Mouse (Mus musculus) stomach, embryonic 16.5 days (tissue): ENCODE measurements around the gene Btf3l4. TPM values are rescaled to one million over a fixed set of nuclear protein-coding genes. Genes with fewer than 3 reads are reported as not detected.

Source experiments
- ATAC-seq: fragments of 200-750 bp; cut with Nextera tagmentation; 2 replicates; pipeline ENCODE4 v1.8.0; 2017; ENCODE audit warnings: moderate number of reproducible peaks, moderate TSS enrichment; ENCODE audit not compliant: insufficient read depth, low FRiP score
- H3K27ac ChIP-seq: fragments of 300-500 bp; sonication (generic); 2 replicates; pipeline ENCODE4 v1.5.1; 2014; ENCODE audit warnings: low read length
- H3K27me3 ChIP-seq: fragments of 300-500 bp; sonication (generic); 2 replicates; pipeline ENCODE4 v1.6.1; 2014; ENCODE audit warnings: low read length, control low read depth, mixed read lengths; ENCODE audit not compliant: control insufficient read depth, insufficient read depth
- H3K36me3 ChIP-seq: fragments of 300-500 bp; sonication (generic); 2 replicates; pipeline ENCODE4 v1.6.1; 2014; ENCODE audit warnings: low read length; ENCODE audit not compliant: control insufficient read depth, insufficient read depth
- H3K4me1 ChIP-seq: fragments of 300-500 bp; sonication (generic); 2 replicates; pipeline ENCODE4 v1.6.1; 2014; ENCODE audit warnings: low read length, control low read depth, mixed read lengths; ENCODE audit not compliant: control insufficient read depth, insufficient read depth
- H3K4me2 ChIP-seq: fragments of 300-500 bp; sonication (generic); 2 replicates; pipeline ENCODE4 v1.6.1; 2014; ENCODE audit warnings: low read depth, low read length, mixed read lengths
- H3K4me3 ChIP-seq: fragments of 300-500 bp; sonication (generic); replicated peaks from 2 replicates; pipeline ENCODE4 v1.5.1; 2014; ENCODE audit warnings: mild to moderate bottlenecking, low read length
- H3K9ac ChIP-seq: fragments of 300-500 bp; sonication (generic); 2 replicates; pipeline ENCODE4 v1.6.1; 2014; ENCODE audit warnings: low read length
- H3K9me3 ChIP-seq: fragments of 300-500 bp; sonication (generic); replicated peaks from 2 replicates; pipeline ENCODE4 v1.6.1; 2016; ENCODE audit warnings: low read length, control low read depth; ENCODE audit not compliant: control insufficient read depth
- WGBS: fragments of 180-500 bp; shearing (Covaris S2); extraction: QIAGEN DNeasy Blood & Tissue Kit; methylation state at CpG from one replicate; pipeline ENCODE4 v1.1.7; 2014; 5-methylcytosine and 5-hydroxymethylcytosine counted together
- polyA plus RNA-seq: library from polyadenylated mRNA; unstranded; fragments of >200 nt; fragmentation: Nextera tagmentation; extraction: Ambion mirVana; gene quantifications from 2 replicates; pipeline ENCODE4 v1.2.1, GENCODE M21; 2015

The Btf3l4 gene
- polyA plus RNA-seq, 1 experiment from 2014 or later = 130 TPM

DNA sequence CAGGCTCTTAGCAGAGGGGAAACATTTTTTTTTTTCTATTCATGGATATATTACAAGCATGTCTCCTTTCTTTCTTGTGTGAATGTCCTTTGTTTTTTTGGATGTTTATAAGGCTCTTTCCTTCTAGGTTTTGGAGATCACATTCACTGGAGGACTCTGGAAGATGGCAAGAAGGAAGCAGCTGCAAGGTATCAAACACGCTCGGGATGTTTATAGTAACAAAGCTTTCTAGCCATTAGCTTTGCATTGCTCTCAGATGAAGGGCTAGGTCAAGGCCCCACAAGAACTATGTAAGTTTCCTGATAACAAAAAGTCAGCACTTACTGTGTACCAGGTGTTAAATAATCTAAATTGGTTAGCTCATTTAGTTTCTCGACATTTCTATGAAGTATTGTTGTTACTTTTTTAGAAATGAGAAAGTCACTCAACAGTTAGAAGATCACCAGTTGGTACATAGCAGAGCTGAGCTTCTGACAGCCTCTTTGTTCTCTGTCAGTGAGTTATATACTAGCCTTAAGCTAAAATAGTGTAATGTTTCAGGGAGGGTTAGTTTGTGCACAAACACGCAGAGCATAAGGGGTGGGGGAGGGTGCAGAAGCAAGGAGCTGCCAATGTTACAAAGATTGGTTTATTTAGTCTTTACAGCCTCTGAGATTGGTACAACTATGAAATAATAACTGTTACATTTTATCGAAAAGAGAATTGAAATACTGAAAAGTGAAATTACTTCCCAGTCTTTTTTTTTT, 12.6 kb upstream of the Btf3l4 start:
- no peaks in the 10 kb centered on the region; the same call in 1 of the 2 replicates for H3K36me3 ChIP-seq
- no peak overlapping the region for H3K4me2 ChIP-seq
- H3K4me1 ChIP-seq = peaks cover 17% of the 10 kb centered on the region
- H3K9ac ChIP-seq = no peak overlapping the region
- no peaks in the 10 kb centered on the region for H3K9me3 ChIP-seq
- H3K27ac ChIP-seq = no peak overlapping the region
- 37% methylated on average over 5 of the region's 5 CpGs for WGBS
- H3K4me3 ChIP-seq = no peak overlapping the region
- no peak for ATAC-seq
- H3K27me3 ChIP-seq = no peaks in the 10 kb centered on the region

DNA sequence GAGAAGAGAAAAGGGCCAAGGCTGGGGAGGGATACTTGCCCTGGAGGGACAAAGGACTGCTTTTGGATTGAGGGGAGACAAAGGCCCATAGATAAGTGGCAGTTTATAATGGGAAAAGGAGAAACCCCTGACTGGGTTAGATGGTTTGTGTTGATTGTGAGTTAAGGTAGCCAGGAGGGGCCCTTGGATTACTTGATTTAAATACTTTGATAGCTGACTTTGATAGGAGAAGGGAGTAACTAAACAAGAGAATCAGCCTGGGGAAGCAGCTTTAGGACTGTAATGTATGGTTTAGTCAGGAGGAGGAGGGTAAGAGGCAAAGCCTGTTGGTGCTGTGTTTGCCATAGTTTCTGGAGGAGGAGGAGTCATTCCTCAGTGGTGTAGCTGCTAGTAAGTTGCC, 9.9 kb upstream of the Btf3l4 start:
- no peak for ATAC-seq
- Histone ChIP-seq H3K4me3 (no peak overlapping the region), H3K9me3 (no peaks in the 10 kb centered on the region), H3K4me2 (no peak overlapping the region), H3K4me1 (peaks cover 2% of the 10 kb centered on the region), H3K36me3 (no peaks in the 10 kb centered on the region), H3K27ac (no peak overlapping the region), H3K9ac (no peak overlapping the region), H3K27me3 (no peaks in the 10 kb centered on the region)

DNA sequence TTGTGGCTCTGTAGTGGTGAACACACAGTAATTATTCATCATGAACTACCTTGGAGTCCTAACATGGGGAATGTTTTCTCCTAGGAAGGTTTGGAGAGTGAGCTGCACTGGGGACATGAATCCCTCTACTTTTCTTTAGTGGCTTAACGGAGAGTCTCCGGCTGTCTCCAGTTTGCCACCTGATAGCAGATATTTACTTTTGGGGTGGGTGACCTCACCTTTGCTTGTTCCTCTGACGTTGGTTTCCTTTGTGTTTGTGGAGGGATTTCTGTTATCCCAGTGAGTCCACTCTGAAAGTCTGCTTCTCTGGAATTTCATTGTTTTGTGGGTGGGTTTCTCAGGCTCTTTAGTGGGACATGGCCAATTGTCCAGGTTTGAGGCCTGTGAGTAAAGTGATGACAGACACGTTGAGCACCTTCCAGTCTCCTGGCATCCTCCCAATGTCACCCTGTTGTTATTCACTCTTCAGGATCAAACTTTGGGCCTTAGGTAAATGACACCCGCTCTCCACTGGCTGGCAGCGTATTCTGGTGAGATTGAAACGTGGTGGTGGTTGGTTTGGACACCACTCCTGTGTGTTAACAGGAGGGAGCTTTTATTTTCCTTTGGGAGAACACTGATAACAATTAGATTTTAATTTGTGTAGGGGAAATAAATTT, 8.6 kb upstream of the Btf3l4 start:
- Histone ChIP-seq H3K27me3 (no peaks in the 10 kb centered on the region), H3K4me1 (peaks cover 2% of the 10 kb centered on the region), H3K4me3 (no peak overlapping the region), H3K36me3 (no peaks in the 10 kb centered on the region), H3K9me3 (no peaks in the 10 kb centered on the region), H3K9ac (no peak overlapping the region), H3K4me2 (no peak overlapping the region), H3K27ac (peak overlapping the region; percentile 52)
- WGBS = 57% methylated on average over 7 of the region's 7 CpGs
- ATAC-seq = peak; percentile 29; the same call in 1 of the 2 replicates

DNA sequence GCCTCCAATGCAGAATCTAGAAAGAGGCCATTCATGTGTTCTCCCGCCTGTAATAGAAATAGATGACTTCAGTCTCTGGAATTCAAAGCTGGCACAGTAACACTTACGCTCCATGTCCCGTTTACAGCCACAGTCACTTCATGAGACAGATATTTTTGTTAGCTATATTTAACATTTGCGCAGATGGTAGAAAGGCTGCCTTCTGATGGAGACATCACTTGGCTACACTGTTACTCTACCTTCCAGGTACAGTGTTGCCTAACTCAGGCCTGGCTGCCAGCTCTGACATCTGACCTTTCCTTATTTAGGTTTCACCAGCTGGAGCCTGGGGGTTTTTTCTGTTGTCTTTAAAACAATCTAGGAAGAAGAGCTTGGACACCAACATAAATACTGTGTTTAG, 4.6 kb upstream of the Btf3l4 start:
- Histone ChIP-seq H3K4me3 (no peak overlapping the region), H3K27me3 (no peaks in the 10 kb centered on the region), H3K4me1 (peaks cover 7% of the 10 kb centered on the region; the same call in 1 of the 2 replicates), H3K27ac (no peak overlapping the region), H3K4me2 (no peak overlapping the region), H3K9ac (no peak overlapping the region), H3K9me3 (no peaks in the 10 kb centered on the region), H3K36me3 (no peaks in the 10 kb centered on the region)
- WGBS = 67% methylated on average over 4 of the region's 4 CpGs
- no peak for ATAC-seq

DNA sequence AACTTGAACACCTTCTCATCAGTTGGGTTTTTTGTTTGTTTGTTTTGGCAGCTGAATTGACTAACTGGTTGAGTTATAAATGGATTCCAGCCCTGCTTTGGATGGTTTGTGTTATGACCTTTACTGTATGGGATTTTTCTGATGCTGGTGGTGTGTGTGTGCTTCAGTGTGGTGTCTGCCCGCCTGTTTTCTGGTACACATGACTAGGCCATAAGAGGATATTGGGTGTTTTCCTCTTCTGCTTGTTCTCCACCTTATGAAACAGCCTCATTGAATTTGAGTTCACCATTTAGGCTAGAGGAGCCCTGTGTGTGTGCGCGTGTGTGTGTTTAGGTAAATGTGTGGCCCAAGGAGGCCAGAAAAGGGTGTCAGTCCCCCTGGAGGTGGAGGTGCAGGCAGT, 2.1 kb upstream of the Btf3l4 start:
- H3K4me2 ChIP-seq = peak overlapping the region; percentile 77
- ATAC-seq = no peak
- peak overlapping the region; percentile 88 for H3K4me3 ChIP-seq
- no peaks in the 10 kb centered on the region for H3K9me3 ChIP-seq
- H3K27me3 ChIP-seq = no peaks in the 10 kb centered on the region
- no peaks in the 10 kb centered on the region for H3K36me3 ChIP-seq
- H3K4me1 ChIP-seq = peaks cover 18% of the 10 kb centered on the region
- WGBS = 44% methylated on average over 3 of the region's 3 CpGs
- peak overlapping the region; percentile 81 for H3K9ac ChIP-seq
- H3K27ac ChIP-seq = peak overlapping the region; percentile 98

DNA sequence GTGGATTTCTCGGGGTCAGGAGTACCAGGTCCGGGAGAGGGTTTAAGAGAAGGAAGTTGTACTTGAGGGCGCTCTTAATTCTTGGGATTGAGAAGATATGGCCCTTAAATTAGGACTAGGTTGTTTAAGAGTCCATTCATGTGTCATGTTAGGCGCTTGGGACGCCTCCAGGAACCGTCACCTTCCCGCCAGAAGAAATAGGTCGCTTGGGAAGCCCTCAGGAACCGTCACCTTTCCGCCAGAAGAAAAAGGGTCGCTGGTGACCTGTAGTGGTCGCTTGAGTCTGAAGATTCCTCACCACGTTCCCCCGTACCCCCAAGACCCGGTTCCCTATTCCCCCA, 1.5 kb upstream of the Btf3l4 start:
- Histone ChIP-seq H3K9ac (peak overlapping the region; percentile 81), H3K27me3 (no peaks in the 10 kb centered on the region), H3K4me1 (peaks cover 18% of the 10 kb centered on the region), H3K4me3 (peak overlapping the region; percentile 88), H3K4me2 (peak overlapping the region; percentile 77), H3K36me3 (no peaks in the 10 kb centered on the region), H3K9me3 (no peaks in the 10 kb centered on the region), H3K27ac (peak overlapping the region; percentile 98)
- under 1% methylated on average over 15 of the region's 15 CpGs for WGBS
- no peak for ATAC-seq

DNA sequence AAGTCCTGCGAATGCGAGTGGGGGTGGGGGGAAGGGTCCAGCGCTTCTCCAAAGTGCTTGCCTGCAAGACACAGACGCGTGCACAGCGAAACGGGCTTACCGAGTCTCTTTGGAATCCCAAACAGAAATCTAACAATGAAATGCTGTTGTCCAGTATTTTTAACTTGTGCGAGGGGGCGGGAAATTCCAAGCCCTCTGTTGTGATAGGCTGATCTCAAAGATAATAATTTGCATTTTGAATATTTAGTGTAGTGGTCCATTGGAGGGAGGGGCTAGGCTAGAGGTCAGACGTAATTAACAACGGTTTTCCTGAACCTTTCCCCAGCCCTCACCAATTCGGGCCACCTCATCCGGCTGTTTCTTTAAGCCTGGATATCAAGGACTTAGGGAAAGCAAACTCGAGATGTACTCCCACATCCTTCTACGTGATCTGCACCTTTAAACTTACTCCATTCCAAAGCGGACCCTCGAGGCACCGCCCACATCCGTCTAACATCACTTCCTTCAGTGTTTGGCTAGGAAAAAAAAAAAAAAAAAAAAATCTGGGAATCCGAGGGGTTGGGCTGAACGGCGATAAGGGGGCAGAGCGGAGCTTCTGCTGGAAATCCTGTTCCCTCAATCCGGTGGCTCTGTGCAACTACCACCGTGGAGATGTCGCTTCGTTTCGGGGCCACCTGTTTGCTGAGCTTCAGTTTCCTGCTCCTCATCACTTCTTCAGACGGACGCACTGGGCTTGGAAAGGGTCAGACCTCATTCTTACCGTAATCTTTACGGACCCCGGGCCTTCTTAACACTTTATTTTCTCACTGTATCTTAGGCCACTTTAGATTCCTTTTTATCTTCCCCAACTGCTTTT, 929 bp upstream of the Btf3l4 start, which contains the start of gene Txndc12:
Gene Txndc12, plus strand, starts transcription at position 487 of the 856 bp plus-strand sequence.
- WGBS = under 1% methylated on average over 34 of the region's 34 CpGs
- peak within 1 kb of the TSS; percentile 88 for H3K4me3 ChIP-seq
- peak; percentile 81 for ATAC-seq
- peaks cover 18% of the 10 kb centered on the region for H3K4me1 ChIP-seq
- H3K27me3 ChIP-seq = no peaks in the 10 kb centered on the region
- H3K36me3 ChIP-seq = no peaks in the 10 kb centered on the region
- peak within 1 kb of the TSS; percentile 94 for H3K9ac ChIP-seq
- peak within 1 kb of the TSS; percentile 98 for H3K27ac ChIP-seq
- peak within 1 kb of the TSS; percentile 77 for H3K4me2 ChIP-seq
- H3K9me3 ChIP-seq = no peaks in the 10 kb centered on the region

DNA sequence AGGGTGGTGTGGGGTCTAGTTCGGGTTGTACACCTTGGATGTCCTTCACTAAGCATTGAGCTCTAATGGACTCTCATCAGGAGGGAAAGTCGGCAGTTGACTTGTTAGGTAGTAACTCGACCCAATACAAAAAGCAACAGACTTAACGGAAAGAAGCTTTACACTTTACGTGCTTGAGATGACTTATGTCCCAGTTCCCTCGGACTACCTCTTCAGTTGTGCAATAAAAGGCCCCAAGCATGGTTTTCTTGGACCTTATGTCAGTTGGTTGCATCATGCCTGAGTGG, 357 bp upstream of the Btf3l4 start:
- H3K27ac ChIP-seq = peak overlapping the region; percentile 98
- H3K4me3 ChIP-seq = peak overlapping the region; percentile 88
- no peaks in the 10 kb centered on the region for H3K27me3 ChIP-seq
- peak overlapping the region; percentile 81 for H3K9ac ChIP-seq
- under 1% methylated on average over 6 of the region's 6 CpGs for WGBS
- ATAC-seq = no peak
- peak overlapping the region; percentile 77 for H3K4me2 ChIP-seq
- H3K9me3 ChIP-seq = no peaks in the 10 kb centered on the region
- H3K4me1 ChIP-seq = peaks cover 18% of the 10 kb centered on the region
- H3K36me3 ChIP-seq = no peaks in the 10 kb centered on the region; the same call in 1 of the 2 replicates

DNA sequence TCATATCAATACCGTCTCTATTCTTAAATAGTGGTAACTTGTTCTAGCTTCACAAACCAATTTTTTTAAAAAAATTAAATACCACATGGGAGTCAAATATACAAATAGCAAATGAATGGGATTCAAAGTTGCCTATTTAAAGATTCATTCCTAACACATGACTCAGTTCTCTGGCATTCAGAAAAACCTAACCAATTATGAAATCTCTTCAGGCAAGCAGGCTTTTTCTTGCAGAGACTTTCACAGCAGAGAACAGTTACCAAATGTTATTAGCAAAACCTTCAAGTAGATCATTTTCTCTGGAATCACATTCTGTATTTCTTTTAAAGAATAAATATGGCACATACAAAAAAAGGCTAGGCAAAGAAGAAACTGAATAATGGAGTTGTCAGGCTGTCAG, 2.7 kb downstream of the Btf3l4 start:
- no peaks in the 10 kb centered on the region; the same call in 1 of the 2 replicates for H3K36me3 ChIP-seq
- H3K9ac ChIP-seq = no peak overlapping the region
- no peak overlapping the region for H3K4me2 ChIP-seq
- H3K4me3 ChIP-seq = no peak overlapping the region
- no peak overlapping the region for H3K27ac ChIP-seq
- H3K4me1 ChIP-seq = peaks cover 15% of the 10 kb centered on the region
- ATAC-seq = no peak
- 67% methylated on average over 1 of the region's 1 CpGs for WGBS
- no peaks in the 10 kb centered on the region for H3K9me3 ChIP-seq
- no peaks in the 10 kb centered on the region for H3K27me3 ChIP-seq
